Mouse (Mus musculus) kidney, embryonic 16.5 days (tissue): Measurements from ENCODE around the gene Tbx3. TPM values are rescaled to one million over a fixed set of nuclear protein-coding genes. Genes with fewer than 3 reads are reported as not detected.

ENCODE experiments used
- ATAC-seq: fragments of 200-750 bp; cut with Nextera tagmentation; 2 replicates; pipeline ENCODE4 v1.8.0; 2017; ENCODE audit warnings: moderate TSS enrichment; ENCODE audit not compliant: low FRiP score, low TSS enrichment
- H3K27ac ChIP-seq: fragments of 300-500 bp; sonication (generic); 2 replicates; pipeline ENCODE4 v1.5.1; 2014; ENCODE audit warnings: low read length
- H3K27me3 ChIP-seq: fragments of 300-500 bp; sonication (generic); 2 replicates; pipeline ENCODE4 v1.6.1; 2014; ENCODE audit warnings: low read length, control low read depth, mixed read lengths; ENCODE audit not compliant: insufficient read depth
- H3K36me3 ChIP-seq: fragments of 300-500 bp; sonication (generic); 2 replicates; pipeline ENCODE4 v1.6.1; 2014; ENCODE audit warnings: low read length, control low read depth, mixed read lengths; ENCODE audit not compliant: insufficient read depth
- H3K4me1 ChIP-seq: fragments of 300-500 bp; sonication (generic); 2 replicates; pipeline ENCODE4 v1.6.1; 2014; ENCODE audit warnings: low read length, control low read depth, mixed read lengths; ENCODE audit not compliant: insufficient read depth
- H3K4me2 ChIP-seq: fragments of 300-500 bp; sonication (generic); replicated peaks from 2 replicates; pipeline ENCODE4 v1.6.1; 2014; ENCODE audit warnings: low read depth, low read length
- H3K4me3 ChIP-seq: fragments of 300-500 bp; sonication (generic); 2 replicates; pipeline ENCODE4 v1.5.1; 2014; ENCODE audit warnings: mild to moderate bottlenecking, low read length
- H3K9ac ChIP-seq: fragments of 300-500 bp; sonication (generic); replicated peaks from 2 replicates; pipeline ENCODE4 v1.6.1; 2014; ENCODE audit warnings: low read length
- H3K9me3 ChIP-seq: fragments of 300-500 bp; sonication (generic); 2 replicates; pipeline ENCODE4 v1.6.1; 2016; ENCODE audit warnings: low read length, control low read depth
- WGBS: fragments of 180-500 bp; shearing (Covaris S2); extraction: QIAGEN DNeasy Blood & Tissue Kit; methylation state at CpG from one replicate; pipeline ENCODE4 v1.1.7; 2014; 5-methylcytosine and 5-hydroxymethylcytosine counted together
- polyA plus RNA-seq: library from polyadenylated mRNA; unstranded; fragments of >200 nt; fragmentation: Nextera tagmentation; extraction: Ambion mirVana; gene quantifications from 2 replicates; pipeline ENCODE4 v1.2.1, GENCODE M21; 2015

Tbx3 gene
- polyA plus RNA-seq, 1 experiment from 2014 or later = 52.6 TPM

DNA sequence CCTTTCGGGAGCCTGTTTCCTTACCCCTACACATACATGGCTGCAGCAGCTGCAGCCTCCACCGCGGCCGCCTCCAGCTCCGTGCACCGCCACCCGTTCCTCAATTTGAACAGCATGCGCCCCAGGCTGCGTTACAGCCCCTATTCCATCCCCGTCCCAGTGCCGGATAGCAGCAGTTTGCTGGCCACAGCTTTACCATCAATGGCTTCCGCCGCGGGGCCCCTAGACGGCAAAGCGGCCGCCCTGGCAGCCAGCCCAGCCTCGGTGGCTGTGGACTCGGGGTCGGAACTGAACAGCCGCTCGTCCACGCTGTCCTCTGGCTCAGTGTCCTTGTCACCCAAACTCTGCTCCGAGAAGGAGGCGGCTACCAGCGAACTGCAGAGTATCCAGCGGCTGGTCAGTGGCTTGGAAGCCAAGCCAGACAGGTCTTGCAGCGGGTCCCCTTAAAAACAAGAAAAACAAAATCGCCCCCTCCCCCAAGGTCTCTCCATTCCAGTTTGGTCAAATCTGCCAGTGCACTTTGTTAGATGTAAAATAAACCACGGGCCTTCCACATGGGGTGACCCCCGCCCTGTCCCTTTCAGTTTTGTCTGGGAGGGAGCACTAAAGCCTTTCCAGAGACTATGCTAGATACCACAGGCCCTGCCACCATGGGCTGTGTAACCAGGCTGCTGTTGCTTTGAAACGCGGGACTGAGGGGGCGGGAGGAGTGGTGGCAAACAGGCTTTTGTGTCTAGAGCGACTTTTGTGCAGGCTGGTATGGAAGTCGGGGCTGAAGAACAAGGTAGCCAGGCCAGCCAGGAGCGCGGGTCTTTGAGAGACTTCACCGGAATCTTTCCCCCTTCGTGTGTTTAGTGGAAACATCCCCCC, 12.4 kb downstream of the Tbx3 start:
- H3K27me3 ChIP-seq = peaks cover 92% of the 10 kb centered on the region
- no peaks in the 10 kb centered on the region for H3K9me3 ChIP-seq
- 0 out of 2 replicates have a peak, but pooled peaks cover 11% of the 10 kb centered on the region for H3K36me3 ChIP-seq
- H3K4me2 ChIP-seq = peak overlapping the region; percentile 26
- H3K4me3 ChIP-seq = peak overlapping the region; percentile 29
- H3K4me1 ChIP-seq = peaks cover 37% of the 10 kb centered on the region
- ATAC-seq = no peak
- H3K27ac ChIP-seq = peak overlapping the region; percentile 73
- 13% methylated on average over 40 of the region's 40 CpGs for WGBS
- peak overlapping the region; percentile 47 for H3K9ac ChIP-seq

DNA sequence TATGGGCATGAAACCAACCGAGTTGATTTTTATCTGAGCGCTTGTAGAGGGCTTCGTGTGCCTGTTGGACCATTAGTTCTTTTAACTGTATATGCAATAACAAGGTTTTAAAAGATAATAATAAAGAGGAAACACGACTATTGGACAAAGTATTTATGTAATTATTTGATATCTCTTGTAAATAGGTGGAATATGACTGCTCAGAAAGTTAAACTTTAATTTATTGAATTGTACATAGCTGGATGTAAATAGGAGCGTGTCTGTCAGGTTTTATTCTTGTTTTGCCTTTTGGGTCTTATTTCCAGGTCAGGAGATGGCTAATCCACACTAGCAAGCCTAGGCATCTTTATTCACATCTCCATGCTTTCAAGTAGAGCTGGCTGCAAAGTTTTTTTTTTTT, 13.4 kb downstream of the Tbx3 start:
- Histone ChIP-seq H3K9ac (no peak overlapping the region), H3K9me3 (no peaks in the 10 kb centered on the region), H3K36me3 (0 out of 2 replicates have a peak, but pooled peaks cover 4% of the 10 kb centered on the region), H3K27ac (peak overlapping the region; percentile 73), H3K4me1 (peaks cover 37% of the 10 kb centered on the region), H3K4me3 (no peak overlapping the region), H3K4me2 (0 out of 2 replicates have a peak overlapping the region, but pooled peaks have one; percentile 16), H3K27me3 (peaks cover 92% of the 10 kb centered on the region)
- ATAC-seq = no peak
- 33% methylated on average over 5 of the region's 5 CpGs for WGBS

DNA sequence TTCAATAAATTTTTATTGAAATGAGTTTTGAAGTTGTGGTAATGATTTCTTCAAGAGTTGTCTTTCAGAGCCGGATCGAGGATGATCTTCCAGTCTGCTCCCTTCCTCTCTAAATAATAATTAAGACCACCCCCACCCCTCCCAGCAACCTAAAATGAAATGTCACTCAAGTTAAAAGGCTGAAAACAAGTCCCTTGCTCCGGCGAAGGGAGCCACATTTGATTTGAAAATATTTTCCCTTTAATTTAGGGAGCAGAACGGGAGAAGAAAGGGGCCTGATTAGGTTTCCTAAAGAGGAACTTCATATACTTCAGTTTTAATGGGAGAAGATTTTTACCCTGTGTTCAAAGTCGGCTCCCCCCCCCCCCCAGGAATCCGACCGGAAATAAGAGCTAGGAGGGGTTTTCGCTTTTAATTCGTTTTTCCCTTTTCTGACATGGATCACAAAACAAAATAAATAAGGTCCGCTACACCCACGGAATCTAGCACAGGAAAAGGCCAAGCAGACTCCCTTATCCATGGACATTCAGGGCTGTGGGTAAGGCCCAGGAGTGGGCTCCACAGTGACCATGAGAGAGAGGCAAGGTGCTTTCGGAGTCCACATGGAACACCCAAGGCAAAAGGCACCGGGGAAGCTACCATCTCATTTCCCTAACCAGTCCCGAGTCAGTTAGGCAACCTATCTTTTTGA, 14.4 kb downstream of the Tbx3 start:
- Histone ChIP-seq H3K27ac (peak overlapping the region; percentile 83), H3K4me3 (no peak overlapping the region), H3K27me3 (peaks cover 95% of the 10 kb centered on the region), H3K4me2 (peak overlapping the region; percentile 52; the same call in 1 of the 2 replicates), H3K9ac (no peak overlapping the region), H3K9me3 (no peaks in the 10 kb centered on the region), H3K4me1 (peaks cover 37% of the 10 kb centered on the region), H3K36me3 (0 out of 2 replicates have a peak, but pooled peaks cover 4% of the 10 kb centered on the region)
- 8% methylated on average over 15 of the region's 15 CpGs for WGBS
- no peak for ATAC-seq

DNA sequence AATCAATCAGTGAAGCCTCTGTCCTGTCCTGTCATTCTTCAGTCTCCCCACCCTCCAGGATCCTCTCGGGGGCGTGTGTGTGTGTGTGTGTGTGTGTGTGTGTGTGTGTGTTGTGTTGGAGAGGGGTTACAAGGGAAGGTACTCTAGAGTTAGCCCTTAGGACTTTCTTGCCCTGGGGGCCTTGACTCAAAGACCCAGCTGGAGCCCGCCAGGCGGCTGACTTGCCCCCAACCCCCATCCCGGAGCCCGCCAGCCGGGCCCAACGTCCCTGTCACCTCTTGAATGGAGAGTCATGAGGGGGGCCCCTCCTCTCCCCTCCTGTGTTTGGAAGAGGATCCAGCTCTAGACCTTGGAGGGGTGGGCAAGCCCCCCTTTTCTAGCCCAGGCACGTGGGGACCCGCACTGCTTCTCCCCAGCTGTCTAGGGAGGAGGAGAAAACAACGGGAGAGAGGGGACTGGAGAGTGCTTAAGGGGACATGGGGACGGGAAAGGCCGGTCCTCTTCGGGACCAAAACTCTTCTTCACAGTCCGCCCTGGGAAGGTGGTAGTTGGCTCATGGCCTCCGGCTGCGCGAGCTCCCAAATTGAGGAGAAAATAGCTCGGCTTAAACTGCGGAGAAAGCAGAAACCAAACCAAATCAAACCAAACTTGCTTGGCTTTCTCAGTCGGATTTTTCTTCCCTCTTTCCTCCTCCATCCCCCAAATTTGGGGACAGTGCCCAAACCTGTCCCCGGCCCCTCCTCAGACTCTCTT, 15.2 kb downstream of the Tbx3 start:
- H3K36me3 ChIP-seq = 0 out of 2 replicates have a peak, but pooled peaks cover under 1% of the 10 kb centered on the region
- H3K27ac ChIP-seq = peak overlapping the region; percentile 83
- peak overlapping the region; percentile 44 for H3K9ac ChIP-seq
- peak; percentile 11; the same call in 1 of the 2 replicates for ATAC-seq
- peak overlapping the region; percentile 52 for H3K4me2 ChIP-seq
- H3K4me1 ChIP-seq = peaks cover 31% of the 10 kb centered on the region
- peak overlapping the region; percentile 34 for H3K4me3 ChIP-seq
- H3K9me3 ChIP-seq = no peaks in the 10 kb centered on the region
- peaks cover 95% of the 10 kb centered on the region for H3K27me3 ChIP-seq
- 3% methylated on average over 22 of the region's 22 CpGs for WGBS

GRCm38 (mm10) chr5:119686199-119686964, 15.9 kb downstream of the Tbx3 start:
- Histone ChIP-seq H3K36me3 (no peaks in the 10 kb centered on the region), H3K27ac (peak overlapping the region; percentile 83)
- ATAC-seq = peak; percentile 42

DNA sequence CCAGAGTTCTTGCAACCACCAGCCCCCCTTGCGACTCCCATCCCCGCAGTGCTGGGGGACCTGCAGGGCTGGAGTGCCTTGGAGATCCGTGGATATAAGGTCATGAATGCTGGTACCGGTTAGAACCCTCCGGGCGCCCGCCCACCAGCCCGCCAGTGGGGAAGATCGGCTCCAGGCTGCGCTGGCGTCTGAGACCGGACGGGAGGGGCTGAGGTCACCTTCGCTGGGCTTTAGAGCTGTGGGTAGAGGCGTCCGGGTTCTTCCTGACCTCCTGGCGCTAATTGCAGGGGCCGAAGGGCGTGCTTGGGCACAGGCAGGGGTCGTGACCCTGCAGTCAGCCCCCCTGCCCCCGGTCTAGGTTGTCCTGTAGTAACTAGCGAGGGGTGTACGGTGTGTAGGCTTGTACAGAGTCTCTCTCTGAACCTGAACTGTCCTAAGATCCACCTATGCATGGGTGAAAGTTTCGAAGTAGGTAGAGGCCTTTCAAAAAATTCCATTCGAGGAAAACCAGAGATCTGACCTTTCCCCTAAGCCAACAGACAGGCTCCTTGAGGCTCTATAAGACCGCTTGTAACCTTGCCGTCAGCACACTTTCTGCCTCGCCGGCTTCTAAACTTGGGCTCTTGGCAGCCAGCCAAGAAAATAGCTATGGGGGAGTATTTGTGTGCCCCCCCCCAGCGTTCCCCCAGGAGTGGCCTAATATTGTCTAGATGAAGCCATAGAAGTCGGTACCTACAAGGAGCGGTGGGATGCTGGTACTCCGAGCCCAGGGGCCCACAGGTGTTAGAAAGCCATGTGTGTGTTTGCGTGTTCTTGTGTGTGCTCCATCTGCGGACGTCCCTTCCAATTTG, 16.8 kb downstream of the Tbx3 start:
- Histone ChIP-seq H3K4me1 (peaks cover 25% of the 10 kb centered on the region), H3K36me3 (no peaks in the 10 kb centered on the region), H3K27ac (peak overlapping the region; percentile 74), H3K9ac (peak overlapping the region; percentile 27), H3K27me3 (peaks cover 86% of the 10 kb centered on the region), H3K4me3 (peak overlapping the region; percentile 2; the same call in 1 of the 2 replicates), H3K4me2 (peak overlapping the region; percentile 52), H3K9me3 (no peaks in the 10 kb centered on the region)
- peak; percentile 16; the same call in 1 of the 2 replicates for ATAC-seq
- 6% methylated on average over 36 of the region's 36 CpGs for WGBS

More at GRCm38 (mm10) chr5:119686199-119686964, 15.9 kb downstream of the Tbx3 start:
- Histone ChIP-seq H3K9me3 (no peaks in the 10 kb centered on the region), H3K9ac (peak overlapping the region; percentile 44; the same call in 1 of the 2 replicates), H3K4me3 (peak overlapping the region; percentile 34), H3K4me2 (peak overlapping the region; percentile 52), H3K4me1 (peaks cover 26% of the 10 kb centered on the region), H3K27me3 (peaks cover 91% of the 10 kb centered on the region)
- 2% methylated on average over 30 of the region's 30 CpGs for WGBS

- Histone ChIP-seq H3K27me3 (peaks cover 85% of the 10 kb centered on the region), H3K27ac (peak overlapping the region; percentile 74)
- 18% methylated on average over 22 of the region's 22 CpGs for WGBS
These were observed 17.4 kb downstream of the Tbx3 start for GRCm38 (mm10) chr5:119687856-119688206.

DNA sequence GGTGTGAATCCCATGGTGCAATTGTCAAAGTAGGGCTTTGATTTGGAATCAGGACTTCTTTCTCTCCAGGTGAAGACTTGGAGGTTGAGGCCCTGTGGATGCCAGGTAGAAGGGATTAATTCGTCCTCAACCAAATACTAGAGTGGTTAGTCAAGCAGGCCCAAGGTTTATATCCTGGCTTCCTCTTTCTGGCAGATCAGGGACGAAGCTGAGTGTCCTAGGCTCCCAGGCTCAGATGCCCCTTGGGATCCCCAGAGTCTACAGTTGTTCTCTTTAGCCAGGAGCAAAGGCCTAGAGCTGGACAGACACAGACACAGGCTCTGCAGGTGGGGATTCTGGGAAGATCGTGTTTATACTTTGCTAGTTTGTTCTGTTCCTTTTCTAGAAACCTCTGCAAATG, 17.8 kb downstream of the Tbx3 start:
- H3K4me3 ChIP-seq = no peak overlapping the region
- 42% methylated on average over 3 of the region's 3 CpGs for WGBS
- H3K36me3 ChIP-seq = no peaks in the 10 kb centered on the region
- no peaks in the 10 kb centered on the region for H3K9me3 ChIP-seq
- no peak overlapping the region for H3K27ac ChIP-seq
- no peak for ATAC-seq
- H3K9ac ChIP-seq = no peak overlapping the region
- H3K4me2 ChIP-seq = no peak overlapping the region
- peaks cover 25% of the 10 kb centered on the region for H3K4me1 ChIP-seq
- H3K27me3 ChIP-seq = peaks cover 82% of the 10 kb centered on the region

More at GRCm38 (mm10) chr5:119687856-119688206, 17.4 kb downstream of the Tbx3 start:
- peaks cover 25% of the 10 kb centered on the region for H3K4me1 ChIP-seq
- no peak overlapping the region for H3K9ac ChIP-seq
- H3K4me3 ChIP-seq = no peak overlapping the region
- H3K9me3 ChIP-seq = no peaks in the 10 kb centered on the region
- H3K36me3 ChIP-seq = no peaks in the 10 kb centered on the region
- H3K4me2 ChIP-seq = 0 out of 2 replicates have a peak overlapping the region, but pooled peaks have one; percentile 52
- no peak for ATAC-seq
